Mouse (Mus musculus) kidney, postnatal 0 days (tissue): ENCODE results near the gene Timm10b. TPM values are rescaled to one million over a fixed set of nuclear protein-coding genes. Genes with fewer than 3 reads are reported as not detected.

ENCODE experiments used
- ATAC-seq: fragments of 200-750 bp; cut with Nextera tagmentation; replicated peaks from 2 replicates; pipeline ENCODE4 v1.8.0; 2017; ENCODE audit warnings: low read depth, moderate number of reproducible peaks, moderate TSS enrichment, moderate library complexity; ENCODE audit not compliant: low FRiP score
- DNase-seq: peaks from one replicate; pipeline ENCODE4 v3.0.0-alpha.2; 2016; ENCODE audit warnings: low spot score
- H3K27ac ChIP-seq: fragments of 300-500 bp; sonication (generic); 2 replicates; pipeline ENCODE4 v1.5.1; 2014; ENCODE audit warnings: mild to moderate bottlenecking
- H3K27me3 ChIP-seq: fragments of 300-500 bp; sonication (generic); 2 replicates; pipeline ENCODE4 v1.6.1; 2014; ENCODE audit warnings: low read length, mixed read lengths; ENCODE audit not compliant: insufficient read depth
- H3K36me3 ChIP-seq: fragments of 300-500 bp; sonication (generic); 2 replicates; pipeline ENCODE4 v1.6.1; 2014; ENCODE audit warnings: low read length, mixed read lengths; ENCODE audit not compliant: insufficient read depth
- H3K4me1 ChIP-seq: fragments of 300-500 bp; sonication (generic); replicated peaks from 2 replicates; pipeline ENCODE4 v1.6.1; 2014; ENCODE audit warnings: antibody characterized with exemption, low read length, mixed read lengths; ENCODE audit not compliant: insufficient read depth
- H3K4me2 ChIP-seq: fragments of 300-500 bp; sonication (generic); 2 replicates; pipeline ENCODE4 v1.6.1; 2014; ENCODE audit warnings: mild to moderate bottlenecking, low read length, moderate library complexity, mixed read lengths
- H3K4me3 ChIP-seq: fragments of 300-500 bp; sonication (generic); replicated peaks from 2 replicates; pipeline ENCODE4 v1.5.1; 2014; ENCODE audit warnings: low read depth, low read length
- H3K9ac ChIP-seq: fragments of 300-500 bp; sonication (generic); 2 replicates; pipeline ENCODE4 v1.6.1; 2014; ENCODE audit warnings: low read depth, low read length
- H3K9me3 ChIP-seq: fragments of 300-500 bp; sonication (generic); replicated peaks from 2 replicates; pipeline ENCODE4 v1.6.1; 2016; ENCODE audit warnings: low read length, inconsistent platforms, mixed read lengths
- CTCF ChIP-seq: IDR thresholded peaks from 2 replicates; pipeline ENCODE4 v1.5.1; 2016; ENCODE audit warnings: antibody characterized with exemption, low read depth, mild to moderate bottlenecking, moderate library complexity
- WGBS: fragments of 180-500 bp; shearing (Covaris S2); extraction: QIAGEN DNeasy Blood & Tissue Kit; methylation state at CpG from one replicate; pipeline ENCODE4 v1.1.7; 2014; 5-methylcytosine and 5-hydroxymethylcytosine counted together
- polyA plus RNA-seq: library from polyadenylated mRNA; unstranded; fragments of >200 nt; fragmentation: Nextera tagmentation; extraction: Ambion mirVana; gene quantifications from 2 replicates; pipeline ENCODE4 v1.2.1, GENCODE M21; 2015

Timm10b gene
- polyA plus RNA-seq, 1 experiment from 2014 or later: 230 TPM

GRCm38 (mm10) chr7:105615720-105616119 lies 24.1 kb upstream of the Timm10b start:
- no peak overlapping the region for H3K4me2 ChIP-seq
- no peak for ATAC-seq
- no peak for DNase-seq
- H3K27me3 ChIP-seq: no peaks in the 10 kb centered on the region
- no peaks in the 10 kb centered on the region for H3K4me1 ChIP-seq
- no peak overlapping the region for H3K4me3 ChIP-seq
- 68% methylated on average over 1 of the region's 1 CpGs for WGBS
- no peaks in the 10 kb centered on the region for H3K9me3 ChIP-seq
- H3K36me3 ChIP-seq: peaks cover 68% of the 10 kb centered on the region
- no peak for TF ChIP-seq CTCF
- H3K9ac ChIP-seq: no peak overlapping the region
- H3K27ac ChIP-seq: no peak overlapping the region

DNA sequence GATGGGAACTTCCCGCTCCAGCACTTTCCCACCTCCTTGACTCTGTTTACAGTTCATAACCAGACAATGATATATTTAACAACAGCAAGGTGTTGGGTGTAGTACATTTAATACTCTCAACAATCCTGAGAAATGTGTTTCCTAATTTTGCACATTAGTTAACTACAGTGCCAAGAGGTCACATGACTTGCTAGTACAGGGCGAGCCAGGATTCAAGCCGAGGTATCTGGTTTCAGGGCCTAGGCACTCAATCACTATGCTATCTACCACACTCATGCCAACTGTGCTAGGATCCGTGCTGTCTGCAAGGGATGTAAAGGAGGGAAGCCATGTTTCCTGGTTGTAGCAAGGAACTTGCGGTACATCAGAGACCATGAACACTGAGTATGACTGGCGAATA lies 23.3 kb upstream of the Timm10b start:
- Histone ChIP-seq H3K27me3 (no peaks in the 10 kb centered on the region), H3K9me3 (no peaks in the 10 kb centered on the region), H3K9ac (no peak overlapping the region), H3K27ac (no peak overlapping the region), H3K4me1 (no peaks in the 10 kb centered on the region), H3K36me3 (peaks cover 59% of the 10 kb centered on the region), H3K4me3 (no peak overlapping the region), H3K4me2 (no peak overlapping the region)
- WGBS: 68% methylated on average over 6 of the region's 6 CpGs
- ATAC-seq (no peak), DNase-seq (no peak)
- TF ChIP-seq CTCF: no peak

DNA sequence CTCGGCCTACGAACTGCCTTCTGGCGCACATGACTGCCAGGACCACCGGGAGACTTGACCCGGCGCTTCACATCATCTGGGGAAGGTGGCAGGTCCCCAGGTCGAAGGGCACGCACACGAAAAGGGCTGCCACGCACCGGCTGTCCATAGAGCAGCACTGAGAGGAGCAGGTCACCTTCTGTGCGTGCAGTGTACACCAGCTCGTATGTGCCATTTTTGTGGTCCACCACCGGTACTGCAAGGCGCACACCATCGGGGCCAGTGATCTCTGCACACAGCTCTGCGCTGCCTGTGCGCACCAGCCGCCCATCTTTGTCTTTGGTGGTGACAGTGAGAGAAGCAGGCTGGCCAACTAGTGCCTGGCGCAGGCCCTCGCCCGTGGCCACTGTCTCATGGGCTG lies 22.0 kb upstream of the Timm10b start:
- Histone ChIP-seq H3K4me3 (no peak overlapping the region), H3K9ac (no peak overlapping the region), H3K36me3 (peaks cover 47% of the 10 kb centered on the region), H3K27me3 (no peaks in the 10 kb centered on the region), H3K9me3 (no peaks in the 10 kb centered on the region), H3K4me2 (no peak overlapping the region), H3K4me1 (no peaks in the 10 kb centered on the region), H3K27ac (no peak overlapping the region)
- no peak for ATAC-seq
- no peak for DNase-seq
- WGBS: 96% methylated on average over 22 of the region's 22 CpGs
- no peak for TF ChIP-seq CTCF

- TF ChIP-seq CTCF: no peak
- WGBS: 77% methylated on average over 3 of the region's 3 CpGs
- peaks cover 45% of the 10 kb centered on the region for H3K36me3 ChIP-seq
- H3K27me3 ChIP-seq: no peaks in the 10 kb centered on the region
- H3K4me3 ChIP-seq: no peak overlapping the region
- H3K27ac ChIP-seq: no peak overlapping the region
- no peaks in the 10 kb centered on the region for H3K4me1 ChIP-seq
- no peaks in the 10 kb centered on the region for H3K9me3 ChIP-seq
- DNase-seq (no peak), ATAC-seq (no peak)
- no peak overlapping the region for H3K9ac ChIP-seq
- no peak overlapping the region for H3K4me2 ChIP-seq
These were observed 20.2 kb upstream of the Timm10b start for GRCm38 (mm10) chr7:105619701-105620100.

- H3K9me3 ChIP-seq: no peaks in the 10 kb centered on the region
- H3K4me3 ChIP-seq: no peak overlapping the region
- no peaks in the 10 kb centered on the region for H3K4me1 ChIP-seq
- H3K27me3 ChIP-seq: no peaks in the 10 kb centered on the region
- 0 out of 2 replicates have a peak, but pooled peaks have one; percentile 25 for ATAC-seq
- 0 out of 2 replicates have a peak overlapping the region, but pooled peaks have one; percentile 54 for H3K27ac ChIP-seq
- no peak for DNase-seq
- no peak overlapping the region for H3K4me2 ChIP-seq
- H3K36me3 ChIP-seq: peaks cover 48% of the 10 kb centered on the region
- TF ChIP-seq CTCF: no peak
- no peak overlapping the region for H3K9ac ChIP-seq
- 69% methylated on average over 4 of the region's 4 CpGs for WGBS
These were observed 18.8 kb upstream of the Timm10b start for GRCm38 (mm10) chr7:105621053-105621452.

GRCm38 (mm10) chr7:105621646-105622292 lies 18.1 kb upstream of the Timm10b start:
- WGBS: 70% methylated on average over 8 of the region's 8 CpGs
- no peaks in the 10 kb centered on the region for H3K4me1 ChIP-seq
- no peak for TF ChIP-seq CTCF
- H3K36me3 ChIP-seq: peaks cover 44% of the 10 kb centered on the region
- H3K27me3 ChIP-seq: no peaks in the 10 kb centered on the region
- no peak overlapping the region for H3K4me2 ChIP-seq
- no peak overlapping the region for H3K4me3 ChIP-seq
- peak overlapping the region; percentile 54; the same call in 1 of the 2 replicates for H3K27ac ChIP-seq
- DNase-seq (peak; percentile 50), ATAC-seq (no peak; the same call in 1 of the 2 replicates)
- no peak overlapping the region for H3K9ac ChIP-seq
- H3K9me3 ChIP-seq: no peaks in the 10 kb centered on the region

- Histone ChIP-seq H3K4me1 (peaks cover 5% of the 10 kb centered on the region; the same call in 1 of the 2 replicates), H3K27ac (no peak overlapping the region), H3K4me3 (no peak overlapping the region), H3K27me3 (no peaks in the 10 kb centered on the region), H3K4me2 (no peak overlapping the region), H3K9ac (no peak overlapping the region), H3K9me3 (no peaks in the 10 kb centered on the region), H3K36me3 (peaks cover 17% of the 10 kb centered on the region)
- WGBS: 68% methylated on average over 6 of the region's 6 CpGs
- ATAC-seq (peak; percentile 60), DNase-seq (no peak)
- no peak for TF ChIP-seq CTCF
These were observed 14.5 kb upstream of the Timm10b start for GRCm38 (mm10) chr7:105625397-105625796.
